Mouse (Mus musculus): ENCODE measurements around the gene Rora. TPM values are rescaled to one million over a fixed set of nuclear protein-coding genes. Genes with fewer than 3 reads are reported as not detected.

Gene Rora
- polyA plus RNA-seq, 1 experiment from 2014 or later: 23.1 TPM

DNA sequence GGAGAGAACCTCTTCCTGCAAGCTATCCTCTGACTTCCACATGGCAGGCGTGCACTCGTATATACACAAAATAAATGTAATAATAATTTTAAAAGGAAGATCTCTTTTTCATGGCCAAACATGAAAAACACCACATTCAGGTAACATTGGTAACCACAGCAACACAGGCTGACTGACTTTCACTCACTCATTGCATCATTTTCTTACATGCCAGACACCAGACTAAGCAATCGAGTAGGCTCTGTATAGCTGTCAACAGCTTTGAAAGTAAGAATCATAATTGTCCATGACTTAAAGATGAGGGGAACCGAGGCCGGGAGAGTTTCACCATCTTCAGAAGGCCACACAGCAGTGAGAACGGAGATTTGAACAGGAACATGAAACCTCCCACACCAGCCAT lies 665.8 kb downstream of the Rora start:
- Histone ChIP-seq H3K4me2 (ENCODE audit: low read depth, low read length) (no peak overlapping the region), H3K9me3 (ENCODE audit: low read length) (no peaks in the 10 kb centered on the region), H3K36me3 (replicated peaks; ENCODE audit: insufficient read depth, low read length) (no peaks in the 10 kb centered on the region), H3K27ac (ENCODE audit: low read depth) (peak overlapping the region; percentile 89), H3K4me1 (ENCODE audit: insufficient read depth) (peaks cover 36% of the 10 kb centered on the region), H3K27me3 (ENCODE audit: insufficient read depth, low read length) (no peaks in the 10 kb centered on the region), H3K4me3 (ENCODE audit: low read depth, low read length) (no peak overlapping the region), H3K9ac (replicated peaks) (no peak overlapping the region)
- TF ChIP-seq CTCF (IDR thresholded peaks at IDR 0.05; ENCODE audit: low read depth): no peak
- TF ChIP-seq EP300 (IDR thresholded peaks at IDR 0.05; ENCODE audit: low read depth): no peak
- DNase-seq: no peak
- ATAC-seq: peak; percentile 57
- WGBS (ENCODE audit: insufficient replicate concordance): 66% methylated on average over 6 of the region's 6 CpGs

DNA sequence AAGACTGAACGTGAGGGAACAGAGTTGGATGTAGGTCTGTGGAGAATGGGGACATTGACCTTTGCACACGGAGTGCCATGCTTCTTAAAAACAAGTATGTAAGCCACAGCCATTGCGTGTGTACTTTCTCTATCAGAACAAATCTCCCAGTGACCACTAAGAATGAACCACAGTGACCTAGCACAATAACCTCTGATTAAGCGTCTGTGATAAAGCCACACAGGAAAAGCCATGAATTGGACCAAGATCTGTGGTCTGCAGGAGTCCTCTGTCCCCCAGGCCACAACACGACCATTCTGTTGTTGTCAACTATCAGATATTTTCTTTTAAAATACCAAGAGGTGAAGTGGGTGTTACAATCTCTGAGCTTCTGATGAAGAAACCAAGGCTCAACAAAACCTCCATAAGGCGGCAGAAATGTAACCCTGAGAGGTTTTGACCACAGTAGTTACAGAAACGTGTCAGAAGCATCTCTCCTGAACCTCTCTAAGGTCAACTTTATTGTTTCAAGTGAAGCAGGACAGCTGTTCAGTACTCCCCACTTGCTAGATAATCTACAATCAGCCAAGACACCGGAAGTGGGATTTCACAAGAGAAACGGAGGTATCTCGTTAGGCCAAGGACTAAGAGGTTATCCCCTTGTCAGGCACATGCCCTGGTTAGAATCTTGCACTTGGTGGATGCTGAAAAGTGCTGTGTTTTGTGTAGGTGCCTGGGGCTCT lies 666.5 kb downstream of the Rora start:
- 20% methylated on average over 10 of the region's 10 CpGs for WGBS (ENCODE audit: insufficient replicate concordance)
- peak; percentile 81 for ATAC-seq
- DNase-seq: no peak
- Histone ChIP-seq H3K9me3 (ENCODE audit: low read length) (no peaks in the 10 kb centered on the region), H3K27ac (ENCODE audit: low read depth) (peak overlapping the region; percentile 89), H3K4me2 (ENCODE audit: low read depth, low read length) (no peak overlapping the region), H3K27me3 (ENCODE audit: insufficient read depth, low read length) (no peaks in the 10 kb centered on the region), H3K9ac (replicated peaks) (no peak overlapping the region), H3K4me1 (ENCODE audit: insufficient read depth) (peaks cover 36% of the 10 kb centered on the region), H3K36me3 (replicated peaks; ENCODE audit: insufficient read depth, low read length) (no peaks in the 10 kb centered on the region), H3K4me3 (ENCODE audit: low read depth, low read length) (no peak overlapping the region)
- no peak for TF ChIP-seq EP300 (IDR thresholded peaks at IDR 0.05; ENCODE audit: low read depth)
- TF ChIP-seq CTCF (IDR thresholded peaks at IDR 0.05; ENCODE audit: low read depth): no peak

DNA sequence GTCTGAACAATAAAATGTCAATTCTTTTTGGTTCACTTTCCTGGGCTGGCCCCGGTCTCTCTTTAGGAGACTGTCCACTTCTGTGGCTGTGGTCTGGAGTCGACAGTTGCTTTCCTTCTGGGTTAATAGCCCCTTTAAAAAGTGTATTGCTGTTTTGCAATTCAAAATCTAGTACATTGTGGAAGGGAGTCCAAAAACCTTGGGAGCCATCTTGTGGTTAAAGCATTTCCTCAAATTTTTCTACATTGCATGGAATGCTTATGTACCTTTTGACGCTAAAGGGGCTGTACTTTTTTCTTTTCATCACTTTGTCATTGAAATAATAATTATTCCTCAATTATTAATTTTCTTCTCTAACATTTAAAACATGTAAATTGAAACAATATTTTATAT lies 667.0 kb downstream of the Rora start:
- DNase-seq: no peak
- WGBS (ENCODE audit: insufficient replicate concordance): 46% methylated on average over 3 of the region's 3 CpGs
- TF ChIP-seq CTCF (IDR thresholded peaks at IDR 0.05; ENCODE audit: low read depth): no peak
- no peak for TF ChIP-seq EP300 (IDR thresholded peaks at IDR 0.05; ENCODE audit: low read depth)
- Histone ChIP-seq H3K27me3 (ENCODE audit: insufficient read depth, low read length) (no peaks in the 10 kb centered on the region), H3K27ac (ENCODE audit: low read depth) (peak overlapping the region; percentile 89), H3K9me3 (ENCODE audit: low read length) (no peaks in the 10 kb centered on the region), H3K9ac (replicated peaks) (no peak overlapping the region), H3K4me2 (ENCODE audit: low read depth, low read length) (no peak overlapping the region), H3K36me3 (replicated peaks; ENCODE audit: insufficient read depth, low read length) (no peaks in the 10 kb centered on the region), H3K4me3 (ENCODE audit: low read depth, low read length) (no peak overlapping the region), H3K4me1 (ENCODE audit: insufficient read depth) (peaks cover 32% of the 10 kb centered on the region)
- ATAC-seq: no peak

DNA sequence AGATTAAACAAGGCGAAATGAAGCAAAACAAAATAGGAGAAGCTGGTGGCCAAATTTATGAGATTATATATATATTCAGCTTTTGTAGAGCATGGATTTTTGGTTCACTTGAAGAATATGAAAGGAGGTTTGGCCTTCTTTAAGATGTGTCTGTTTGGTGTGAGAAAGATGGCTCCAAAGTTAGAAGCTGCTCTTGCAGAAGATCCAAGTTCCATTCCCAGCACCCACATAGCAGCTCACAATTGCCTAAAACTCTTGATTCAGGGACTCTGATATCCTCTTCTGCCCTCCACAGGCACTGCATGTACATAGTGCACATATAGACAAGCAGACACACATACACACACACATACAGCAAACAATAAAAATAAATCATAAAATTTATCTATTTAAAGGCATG lies 668.4 kb downstream of the Rora start:
- WGBS (ENCODE audit: insufficient replicate concordance): 81% methylated on average over 1 of the region's 1 CpGs
- Histone ChIP-seq H3K9ac (replicated peaks) (no peak overlapping the region), H3K27me3 (ENCODE audit: insufficient read depth, low read length) (no peaks in the 10 kb centered on the region), H3K4me2 (ENCODE audit: low read depth, low read length) (no peak overlapping the region), H3K9me3 (ENCODE audit: low read length) (no peaks in the 10 kb centered on the region), H3K4me1 (ENCODE audit: insufficient read depth) (peaks cover 30% of the 10 kb centered on the region), H3K36me3 (replicated peaks; ENCODE audit: insufficient read depth, low read length) (no peaks in the 10 kb centered on the region), H3K4me3 (ENCODE audit: low read depth, low read length) (no peak overlapping the region), H3K27ac (ENCODE audit: low read depth) (no peak overlapping the region)
- DNase-seq (no peak), ATAC-seq (no peak)
- TF ChIP-seq CTCF (IDR thresholded peaks at IDR 0.05; ENCODE audit: low read depth) (no peak), EP300 (IDR thresholded peaks at IDR 0.05; ENCODE audit: low read depth) (no peak)

DNA sequence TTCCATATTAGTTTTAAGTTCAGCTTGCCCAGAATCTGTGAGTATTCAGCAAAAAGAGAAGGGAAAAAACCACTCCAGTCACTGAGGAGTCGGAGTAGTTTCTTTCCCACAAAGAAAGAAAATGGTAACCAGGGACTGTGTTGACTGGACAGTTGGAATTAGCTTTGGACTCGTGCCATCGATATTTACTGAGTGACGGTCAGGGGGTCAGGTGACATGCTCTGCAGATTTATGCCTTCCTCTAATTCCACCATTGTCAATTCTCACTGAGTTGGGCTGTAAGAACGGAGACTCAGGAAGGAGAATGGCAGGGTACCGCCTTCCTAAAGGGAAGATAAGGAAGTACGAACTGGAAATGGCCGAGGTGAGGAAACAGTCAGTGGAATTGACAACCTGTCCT lies 670.2 kb downstream of the Rora start:
- H3K36me3 ChIP-seq (replicated peaks; ENCODE audit: insufficient read depth, low read length): no peaks in the 10 kb centered on the region
- H3K27me3 ChIP-seq (ENCODE audit: insufficient read depth, low read length): no peaks in the 10 kb centered on the region
- H3K9ac ChIP-seq (replicated peaks): no peak overlapping the region
- H3K4me1 ChIP-seq (ENCODE audit: insufficient read depth): peaks cover 30% of the 10 kb centered on the region
- H3K4me2 ChIP-seq (ENCODE audit: low read depth, low read length): peak overlapping the region; percentile 40
- TF ChIP-seq CTCF (IDR thresholded peaks at IDR 0.05; ENCODE audit: low read depth) (no peak), EP300 (IDR thresholded peaks at IDR 0.05; ENCODE audit: low read depth) (no peak)
- DNase-seq (peak; percentile 42), ATAC-seq (peak; percentile 71)
- no peak overlapping the region for H3K4me3 ChIP-seq (ENCODE audit: low read depth, low read length)
- H3K27ac ChIP-seq (ENCODE audit: low read depth): peak overlapping the region; percentile 92
- no peaks in the 10 kb centered on the region for H3K9me3 ChIP-seq (ENCODE audit: low read length)
- WGBS (ENCODE audit: insufficient replicate concordance): 35% methylated on average over 8 of the region's 8 CpGs

DNA sequence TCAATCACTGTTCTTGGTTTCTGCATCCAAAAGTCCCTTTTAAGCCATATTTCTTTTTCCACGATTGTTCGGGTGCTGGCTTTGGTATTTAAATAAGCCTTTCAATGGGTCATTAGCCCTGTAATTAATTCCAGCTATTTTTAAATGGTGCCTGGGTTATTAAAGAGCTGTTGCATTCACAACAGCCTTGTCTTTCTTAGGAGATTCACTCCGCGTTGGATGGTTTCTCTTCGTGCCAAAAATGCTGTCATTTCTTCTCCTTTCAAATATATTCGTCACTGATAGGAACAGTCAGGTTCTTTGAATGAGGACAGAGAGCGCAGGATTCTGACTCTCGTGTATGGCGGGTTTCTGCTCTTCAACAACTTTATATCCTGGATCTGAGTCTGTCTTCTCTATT lies 673.5 kb downstream of the Rora start:
- WGBS (ENCODE audit: insufficient replicate concordance): 81% methylated on average over 9 of the region's 9 CpGs
- ATAC-seq: no peak
- peaks cover 13% of the 10 kb centered on the region for H3K4me1 ChIP-seq (ENCODE audit: insufficient read depth)

More for the DNA sequence above, 673.5 kb downstream of the Rora start:
- no peak for TF ChIP-seq EP300 (IDR thresholded peaks at IDR 0.05; ENCODE audit: low read depth)
- no peak for TF ChIP-seq CTCF (IDR thresholded peaks at IDR 0.05; ENCODE audit: low read depth)
- Histone ChIP-seq H3K4me3 (ENCODE audit: low read depth, low read length) (no peak overlapping the region), H3K9me3 (ENCODE audit: low read length) (no peaks in the 10 kb centered on the region), H3K4me2 (ENCODE audit: low read depth, low read length) (no peak overlapping the region), H3K27ac (ENCODE audit: low read depth) (peak overlapping the region; percentile 71; the same call in 1 of the 2 replicates), H3K36me3 (replicated peaks; ENCODE audit: insufficient read depth, low read length) (no peaks in the 10 kb centered on the region), H3K9ac (replicated peaks) (no peak overlapping the region), H3K27me3 (ENCODE audit: insufficient read depth, low read length) (no peaks in the 10 kb centered on the region)
- no peak for DNase-seq
